Mouse (Mus musculus) stomach, postnatal 0 days (tissue): ENCODE results near the gene Srrm2.

Source experiments
- CTCF ChIP-seq: IDR thresholded peaks from 2 replicates; pipeline ENCODE4 v1.5.1; 2016; ENCODE audit warnings: antibody characterized with exemption, low read depth, mild to moderate bottlenecking, moderate library complexity
- EP300 ChIP-seq: optimal IDR thresholded peaks from 2 replicates; pipeline ENCODE3; 2016; ENCODE audit warnings: antibody characterized with exemption

- TF ChIP-seq EP300 = no peak
- no peak for TF ChIP-seq CTCF
Observed at GRCm38 (mm10) chr17:23744076-23744475, 46.3 kb upstream of the Srrm2 start.
